Mouse (Mus musculus) brain, embryonic 14.5 days (tissue): ENCODE measurements at regions not wholly inside any gene's neighbourhood (a gene's known extent, or its start where the extent isn't known, plus 50 kb on each side); places are given as distances from the start of the nearest gene placed in this dataset.

Source experiments
- CTCF ChIP-seq: fragments of 200-500 bp; IDR thresholded peaks from 2 replicates; pipeline ENCODE4 v1.5.1; 2012; ENCODE audit warnings: inconsistent platforms, mild to moderate bottlenecking, moderate library complexity, borderline replicate concordance; ENCODE audit not compliant: insufficient read depth, insufficient read length; ENCODE audit errors: extremely low read depth
- POLR2A ChIP-seq: fragments of 200-500 bp; IDR thresholded peaks from 2 replicates; pipeline ENCODE4 v1.6.1; 2012; ENCODE audit warnings: mild to moderate bottlenecking, inconsistent platforms, borderline replicate concordance; ENCODE audit not compliant: poor library complexity, insufficient read depth, insufficient read length, severe bottlenecking; ENCODE audit errors: extremely low read depth

- no peak for TF ChIP-seq CTCF
- TF ChIP-seq POLR2A = no peak
Measured at GRCm38 (mm10) chr8:107682066-107682465, 93.8 kb upstream of the Psmd7 start.
